Mouse (Mus musculus) lung, embryonic 14.5 days (tissue): ENCODE measurements around the gene Pfkm. TPM values are rescaled to one million over a fixed set of nuclear protein-coding genes. Genes with fewer than 3 reads are reported as not detected.

Source experiments
- ATAC-seq: fragments of 200-750 bp; cut with Nextera tagmentation; 2 replicates; pipeline ENCODE4 v1.8.0; 2017; ENCODE audit warnings: mild to moderate bottlenecking, moderate TSS enrichment, moderate library complexity; ENCODE audit not compliant: insufficient read depth
- DNase-seq: peaks from one replicate; pipeline ENCODE4 v3.0.0-alpha.2; 2015
- H3K27ac ChIP-seq: fragments of 300-500 bp; sonication (generic); 2 replicates; pipeline ENCODE4 v1.5.1; 2014; ENCODE audit warnings: low read depth, mild to moderate bottlenecking, moderate library complexity
- H3K27me3 ChIP-seq: fragments of 300-500 bp; sonication (generic); 2 replicates; pipeline ENCODE4 v1.6.1; 2014; ENCODE audit warnings: low read length, control low read depth; ENCODE audit not compliant: insufficient read depth
- H3K36me3 ChIP-seq: fragments of 300-500 bp; sonication (generic); 2 replicates; pipeline ENCODE4 v1.6.1; 2014; ENCODE audit warnings: control low read depth; ENCODE audit not compliant: insufficient read depth
- H3K4me1 ChIP-seq: fragments of 300-500 bp; sonication (generic); 2 replicates; pipeline ENCODE4 v1.6.1; 2014; ENCODE audit warnings: antibody characterized with exemption, control low read depth; ENCODE audit not compliant: insufficient read depth
- H3K4me2 ChIP-seq: fragments of 300-500 bp; sonication (generic); 2 replicates; pipeline ENCODE4 v1.6.1; 2014; ENCODE audit warnings: mild to moderate bottlenecking
- H3K4me3 ChIP-seq: fragments of 300-500 bp; sonication (generic); 2 replicates; pipeline ENCODE4 v1.5.1; 2014; ENCODE audit warnings: low read depth, low read length
- H3K9ac ChIP-seq: fragments of 300-500 bp; sonication (generic); 2 replicates; pipeline ENCODE4 v1.6.1; 2014
- H3K9me3 ChIP-seq: fragments of 300-500 bp; sonication (generic); 2 replicates; pipeline ENCODE4 v1.6.1; 2016; ENCODE audit warnings: low read depth, low read length, control low read depth
- CTCF ChIP-seq: IDR thresholded peaks from 2 replicates; pipeline ENCODE4 v1.5.1; 2016; ENCODE audit warnings: antibody characterized with exemption, low read depth
- WGBS: fragments of 180-500 bp; shearing (Covaris S2); extraction: QIAGEN DNeasy Blood & Tissue Kit; methylation state at CpG from one replicate; pipeline ENCODE4 v1.1.7; 2014; 5-methylcytosine and 5-hydroxymethylcytosine counted together
- polyA plus RNA-seq: library from polyadenylated mRNA; unstranded; fragments of >200 nt; fragmentation: Nextera tagmentation; extraction: Ambion mirVana; gene quantifications from 2 replicates; pipeline ENCODE4 v1.2.1, GENCODE M21; 2014

Gene Pfkm
- polyA plus RNA-seq, 1 experiment from 2014 or later, result 26.2 TPM

- Histone ChIP-seq H3K27ac (no peak overlapping the region), H3K36me3 (no peaks in the 10 kb centered on the region), H3K9me3 (no peaks in the 10 kb centered on the region), H3K4me1 (no peaks in the 10 kb centered on the region), H3K4me3 (no peak overlapping the region), H3K9ac (no peak overlapping the region), H3K4me2 (no peak overlapping the region), H3K27me3 (peaks cover 12% of the 10 kb centered on the region)
- WGBS, result 67% methylated on average over 19 of the region's 19 CpGs
- no peak for ATAC-seq
- no peak for TF ChIP-seq CTCF
- no peak for DNase-seq
Observed at GRCm38 (mm10) chr15:98161026-98161805, 68.8 kb downstream of the Pfkm start.

- H3K27ac ChIP-seq, result no peak overlapping the region
- WGBS, result 66% methylated on average over 4 of the region's 4 CpGs
- no peak overlapping the region for H3K9ac ChIP-seq
Observed at GRCm38 (mm10) chr15:98162561-98162960, 70.2 kb downstream of the Pfkm start.

GRCm38 (mm10) chr15:98165525-98165924 lies 73.1 kb downstream of the Pfkm start, which contains the start of gene Asb8:
Gene Asb8, minus strand, starts transcription at chr15:98165625.
- H3K27me3 ChIP-seq, result peaks cover 55% of the 10 kb centered on the region

More at GRCm38 (mm10) chr15:98162561-98162960, 70.2 kb downstream of the Pfkm start:
- Histone ChIP-seq H3K4me2 (no peak overlapping the region), H3K27me3 (peaks cover 25% of the 10 kb centered on the region), H3K4me1 (no peaks in the 10 kb centered on the region), H3K9me3 (no peaks in the 10 kb centered on the region), H3K4me3 (no peak overlapping the region), H3K36me3 (no peaks in the 10 kb centered on the region)
- no peak for DNase-seq
- ATAC-seq, result no peak
- TF ChIP-seq CTCF, result no peak

GRCm38 (mm10) chr15:98166963-98167644 lies 74.7 kb downstream of the Pfkm start, which contains the start of gene Ccdc184:
Gene Ccdc184, plus strand, starts transcription at chr15:98167158.
- no peak within 1 kb of the TSS for H3K9ac ChIP-seq
- WGBS, result 3% methylated on average over 17 of the region's 18 CpGs
- peak; percentile 57 for ATAC-seq

More at GRCm38 (mm10) chr15:98165525-98165924, 73.1 kb downstream of the Pfkm start, which contains the start of gene Asb8:
- H3K27ac ChIP-seq, result no peak within 1 kb of the TSS
- DNase-seq (no peak), ATAC-seq (no peak)
- H3K9ac ChIP-seq, result no peak within 1 kb of the TSS
- WGBS, result 68% methylated on average over 5 of the region's 5 CpGs
- no peak within 1 kb of the TSS for H3K4me3 ChIP-seq
- H3K9me3 ChIP-seq, result no peaks in the 10 kb centered on the region
- H3K4me1 ChIP-seq, result no peaks in the 10 kb centered on the region
- no peak within 1 kb of the TSS for H3K4me2 ChIP-seq
- H3K36me3 ChIP-seq, result no peaks in the 10 kb centered on the region
- TF ChIP-seq CTCF, result no peak

GRCm38 (mm10) chr15:98167645-98168621 lies 75.5 kb downstream of the Pfkm start:
- Histone ChIP-seq H3K9me3 (no peaks in the 10 kb centered on the region), H3K27ac (no peak overlapping the region), H3K36me3 (no peaks in the 10 kb centered on the region), H3K4me1 (no peaks in the 10 kb centered on the region), H3K9ac (no peak overlapping the region), H3K4me2 (peak overlapping the region; percentile 64), H3K4me3 (peak overlapping the region; percentile 37), H3K27me3 (peaks cover 70% of the 10 kb centered on the region)
- 2% methylated on average over 69 of the region's 69 CpGs for WGBS
- ATAC-seq, result peak; percentile 88
- TF ChIP-seq CTCF, result no peak
- peak; percentile 93 for DNase-seq

More at GRCm38 (mm10) chr15:98166963-98167644, 74.7 kb downstream of the Pfkm start, which contains the start of gene Ccdc184:
- no peak for DNase-seq
- H3K27ac ChIP-seq, result no peak within 1 kb of the TSS
- H3K9me3 ChIP-seq, result no peaks in the 10 kb centered on the region
- peak within 1 kb of the TSS; percentile 37 for H3K4me3 ChIP-seq
- no peaks in the 10 kb centered on the region for H3K36me3 ChIP-seq
- TF ChIP-seq CTCF, result no peak
- peak within 1 kb of the TSS; percentile 64 for H3K4me2 ChIP-seq
- no peaks in the 10 kb centered on the region for H3K4me1 ChIP-seq
- H3K27me3 ChIP-seq, result peaks cover 68% of the 10 kb centered on the region

GRCm38 (mm10) chr15:98168622-98169004 lies 76.2 kb downstream of the Pfkm start:
- DNase-seq (no peak), ATAC-seq (no peak)
- Histone ChIP-seq H3K4me2 (no peak overlapping the region; the same call in 1 of the 2 replicates), H3K27ac (no peak overlapping the region), H3K27me3 (peaks cover 77% of the 10 kb centered on the region), H3K9me3 (no peaks in the 10 kb centered on the region), H3K9ac (no peak overlapping the region), H3K4me1 (no peaks in the 10 kb centered on the region), H3K4me3 (no peak overlapping the region), H3K36me3 (no peaks in the 10 kb centered on the region)
- no peak for TF ChIP-seq CTCF
- WGBS, result 5% methylated on average over 19 of the region's 19 CpGs
